Mouse (Mus musculus): ENCODE results near the gene Gsx2.

- TF ChIP-seq POLR2A (IDR thresholded peaks at IDR 0.05; ENCODE audit: borderline replicate concordance, extremely low read depth, low read depth, low read length) (no peak), CTCF (IDR thresholded peaks at IDR 0.05; ENCODE audit: insufficient read depth, low read length) (no peak)
Measured at GRCm38 (mm10) chr5:75073684-75074083, 1.7 kb upstream of the Gsx2 start.
